Mouse (Mus musculus) CH12.LX (cell line): ENCODE measurements at regions not wholly inside any gene's neighbourhood (a gene's known extent, or its start where the extent isn't known, plus 50 kb on each side); places are given as distances from the start of the nearest gene placed in this dataset.

Experiments
- CTCF ChIP-seq, 2 experiments: IDR thresholded peaks in 1 of 2; conservative IDR thresholded peaks in 1 of 2; 2 replicates each; pipeline ENCODE4 v1.5.1; 2011 to 2012; ENCODE audit warnings: low read depth in 2 of 2, low read length in 2 of 2, improper control_type of control experiment in 1 of 2, inconsistent platforms in 1 of 2, mild to moderate bottlenecking in 1 of 2, moderate library complexity in 1 of 2
- ELF1 ChIP-seq: IDR thresholded peaks from 2 replicates; pipeline ENCODE4 v1.6.1; 2014; ENCODE audit warnings: low read depth, mild to moderate bottlenecking, inconsistent platforms, low read length, improper control_type of control experiment
- EP300 ChIP-seq: IDR thresholded peaks from 2 replicates; pipeline ENCODE4 v1.6.1; 2011; ENCODE audit warnings: low read length, improper control_type of control experiment
- HCFC1 ChIP-seq: IDR thresholded peaks from 2 replicates; pipeline ENCODE4 v1.6.1; 2012; ENCODE audit warnings: low read depth, mild to moderate bottlenecking, inconsistent platforms, low read length, improper control_type of control experiment
- MYC ChIP-seq: IDR thresholded peaks from 2 replicates; pipeline ENCODE4 v1.6.1; 2011; ENCODE audit warnings: low read depth, mild to moderate bottlenecking, improper control_type of control experiment, low read length
- POLR2A ChIP-seq: IDR thresholded peaks from 2 replicates; pipeline ENCODE4 v1.6.1; 2011; ENCODE audit warnings: low read depth, mild to moderate bottlenecking, improper control_type of control experiment, low read length
- USF1 ChIP-seq: IDR thresholded peaks from 2 replicates; pipeline ENCODE4 v1.6.1; 2014; ENCODE audit warnings: low read depth, mild to moderate bottlenecking, inconsistent platforms, low read length, improper control_type of control experiment

GRCm38 (mm10) chr13:30600625-30601407, 55.7 kb upstream of the Uqcrfs1 start:
- no peak for TF ChIP-seq HCFC1
- TF ChIP-seq EP300, result peak; percentile 77; the same call in 1 of the 2 replicates
- TF ChIP-seq CTCF (conservative IDR thresholded peaks at IDR 0.05 in 1 of 2, IDR thresholded peaks at IDR 0.05 in 1 of 2; ENCODE audit: low read depth in 2 of 2, low read length in 2 of 2), result peak in 1 of 2 experiments; percentile 20; a peak in 1 of 4 replicates
- peak; percentile 27; the same call in 1 of the 2 replicates for TF ChIP-seq ELF1
- no peak for TF ChIP-seq USF1
- 0 out of 2 replicates have a peak, but pooled peaks have one; percentile 27 for TF ChIP-seq POLR2A
- no peak; the same call in 1 of the 2 replicates for TF ChIP-seq MYC
